Mouse (Mus musculus): Measurements from ENCODE around the gene Olfr1392.

GRCm38 (mm10) chr11:49245634-49246415, 39.3 kb upstream of the Olfr1392 start:
- TF ChIP-seq POLR2A (IDR thresholded peaks at IDR 0.05; ENCODE audit: low read depth, low read length) (no peak), CTCF (IDR thresholded peaks at IDR 0.05; ENCODE audit: borderline replicate concordance, insufficient read depth, low read length) (no peak)

Measured in embryonic fibroblast, embryonic 13.5 days (primary cell).